Mouse (Mus musculus): Measurements from ENCODE around the gene Gabrb2.

Gabrb2 gene

DNA sequence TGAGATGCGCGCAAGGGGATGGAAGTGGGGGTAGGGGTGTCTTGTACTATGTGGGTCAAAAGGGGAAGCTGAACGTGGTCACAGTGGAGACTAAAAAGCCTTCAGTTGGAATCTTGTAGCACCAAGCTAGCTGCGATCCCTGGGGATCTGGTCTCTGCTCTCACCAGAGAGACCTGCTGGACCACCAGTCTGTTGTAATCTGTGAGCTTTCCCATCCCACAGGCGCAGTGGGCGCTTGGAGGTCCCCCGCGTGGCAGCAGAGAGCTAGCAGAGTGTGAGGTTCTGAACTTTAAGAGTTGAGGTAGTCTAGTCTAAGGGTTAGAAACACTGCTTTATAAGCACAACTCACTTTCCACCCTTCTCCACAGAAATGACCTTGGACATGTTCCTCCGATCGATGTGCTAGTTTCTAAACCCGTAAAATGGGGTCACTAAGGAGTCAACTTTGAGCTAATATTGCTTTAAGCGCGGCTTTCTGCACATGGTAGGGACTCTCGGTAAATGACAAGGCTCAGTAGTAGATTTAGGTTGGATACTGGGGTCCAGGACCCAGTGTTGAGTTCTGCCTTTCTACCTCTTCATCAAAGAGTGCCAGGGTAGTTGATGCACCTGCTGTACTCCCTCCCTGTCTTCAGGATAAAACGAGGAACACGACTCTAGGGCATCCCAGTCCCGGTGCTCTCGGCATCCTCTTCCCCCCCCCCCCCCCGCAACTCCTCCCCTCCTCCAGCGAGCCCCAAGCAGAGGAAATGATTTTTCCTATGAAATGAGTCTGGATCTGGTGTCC, at the start of gene Gabrb2:
Gene Gabrb2 (plus strand): TSS at position 762 of the 787 bp plus-strand sequence.
- no peak for DNase-seq (ENCODE audit: low spot score)

DNA sequence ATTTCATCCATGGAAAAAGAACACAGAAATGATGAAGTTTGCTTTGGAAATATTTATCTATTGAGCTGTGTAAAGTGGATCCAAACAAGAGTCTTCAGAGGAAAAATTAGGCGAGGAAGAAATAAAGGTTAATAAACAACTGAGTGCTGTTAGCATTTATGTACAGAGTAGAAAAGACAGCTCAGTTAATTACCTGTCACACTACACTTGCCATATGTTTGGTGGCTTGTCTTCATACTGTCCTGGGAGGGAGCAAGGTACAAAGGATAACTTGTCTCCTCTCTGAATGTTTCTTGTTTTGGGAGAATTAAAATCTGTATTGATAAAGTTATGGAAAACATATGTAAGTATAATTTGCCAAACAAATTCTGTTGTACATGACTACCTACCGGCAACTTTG, 40.6 kb upstream of the Gabrb2 start:
- no peak for DNase-seq (ENCODE audit: low spot score)

DNA sequence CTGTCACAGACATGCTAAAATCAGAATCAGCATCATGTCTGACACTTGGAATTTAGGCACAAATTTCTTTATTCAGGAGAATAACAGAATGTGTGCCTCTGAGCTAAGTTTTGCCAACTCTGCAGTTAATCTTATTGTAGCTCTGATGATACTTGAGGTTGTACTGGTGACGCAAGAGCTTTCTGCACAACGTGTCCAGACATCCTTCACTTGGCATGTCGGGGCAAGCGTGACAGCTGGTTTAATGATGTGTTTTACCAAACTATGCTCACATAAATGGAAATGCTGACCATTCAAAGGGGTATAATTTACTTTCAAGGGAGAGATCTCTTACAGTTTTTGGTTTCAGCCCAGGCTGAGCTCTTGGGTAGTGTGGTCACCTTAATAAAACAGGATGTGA, 33.1 kb upstream of the Gabrb2 start:
- no peak for DNase-seq (ENCODE audit: low spot score)

DNA sequence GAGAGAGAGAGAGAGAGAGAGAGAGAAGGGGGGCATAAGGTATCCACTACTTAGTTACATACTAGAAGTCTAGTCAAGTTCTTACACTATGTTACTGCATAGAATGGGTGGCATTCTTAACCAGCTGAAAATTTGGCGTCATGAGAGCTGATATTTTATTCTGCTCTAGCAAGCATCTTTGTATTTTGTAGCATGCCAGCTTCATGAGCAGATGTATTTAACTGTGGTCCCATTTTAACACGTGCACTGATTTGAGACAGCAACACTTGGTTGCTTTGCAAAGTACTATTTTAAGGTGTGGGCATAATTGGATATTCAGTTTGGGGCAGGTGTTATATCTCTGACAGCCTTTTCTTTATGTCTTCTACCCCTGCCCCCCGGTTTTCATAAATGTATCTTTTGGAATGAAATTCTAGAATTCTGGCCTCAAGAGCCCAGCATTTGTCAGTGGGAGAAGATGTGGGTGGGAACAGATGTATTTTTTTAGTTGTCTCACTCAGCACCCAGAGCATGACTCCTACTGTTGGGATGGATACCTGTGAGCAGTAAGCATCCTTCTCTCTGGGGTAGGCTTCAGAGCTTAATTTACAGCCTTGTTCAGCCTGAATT, 28.8 kb upstream of the Gabrb2 start:
- DNase-seq (ENCODE audit: low spot score) = peak; percentile 50

DNA sequence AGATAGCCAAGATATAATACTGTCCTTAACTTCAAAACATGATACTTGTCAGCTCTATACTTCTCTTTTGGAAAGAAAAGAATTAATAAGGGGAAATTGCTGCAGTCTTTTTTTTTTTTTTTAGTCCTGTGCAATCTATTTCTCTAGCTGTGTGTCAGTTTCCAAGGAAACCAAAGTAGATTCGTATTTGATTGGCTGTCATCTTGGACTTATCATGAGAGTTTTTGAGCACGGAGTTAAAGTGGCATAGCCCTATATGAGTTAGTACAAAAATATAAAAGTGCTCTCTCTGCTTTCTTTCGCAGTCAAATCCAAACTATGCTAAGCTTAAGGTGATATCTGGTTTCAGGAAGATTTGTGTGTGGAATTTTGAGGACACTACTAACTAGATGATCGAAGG, 26.1 kb upstream of the Gabrb2 start:
- DNase-seq (ENCODE audit: low spot score) = no peak

DNA sequence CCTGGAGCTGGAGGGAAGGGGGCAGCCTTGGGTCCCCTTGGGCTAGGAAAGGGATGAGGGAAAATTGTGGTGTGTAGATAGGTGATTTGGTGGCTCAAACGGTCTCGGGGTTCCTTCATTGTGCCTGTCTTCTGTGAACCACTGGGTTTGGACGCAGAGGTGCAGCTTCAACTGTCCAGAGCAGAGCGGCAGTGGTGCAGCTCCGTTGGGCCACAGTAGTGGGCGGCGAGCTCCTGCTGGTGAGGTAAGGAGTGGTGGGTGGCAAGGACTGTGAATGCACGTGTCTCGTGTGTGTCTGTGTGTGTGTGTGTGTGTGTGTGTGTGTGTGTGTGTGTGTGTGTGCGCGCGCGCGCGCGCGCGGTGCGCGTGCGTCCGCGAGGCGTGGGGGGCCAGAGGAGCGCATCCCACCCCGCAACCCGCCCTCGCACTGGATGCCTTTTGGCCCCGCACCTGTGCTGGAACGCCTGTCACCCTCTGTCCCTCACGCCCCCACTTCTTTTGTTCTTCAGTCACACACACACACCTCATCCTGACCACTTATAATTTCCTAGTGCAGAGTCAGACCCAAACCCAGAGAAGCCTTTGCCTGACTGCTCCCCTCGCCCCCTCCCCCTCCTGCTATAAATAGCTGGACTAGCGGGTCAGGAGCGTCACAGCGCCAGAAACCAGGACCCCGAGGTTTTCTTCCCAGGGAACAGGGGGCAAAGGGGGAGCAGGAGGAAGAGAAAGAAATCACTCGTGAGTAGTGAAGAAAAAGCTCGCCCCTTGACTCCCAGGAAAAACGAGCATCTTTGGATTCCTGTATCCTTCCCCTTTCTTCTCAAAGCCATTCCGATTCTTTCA, 455 bp downstream of the Gabrb2 start:
- peak; percentile 60 for DNase-seq (ENCODE audit: low spot score)

DNA sequence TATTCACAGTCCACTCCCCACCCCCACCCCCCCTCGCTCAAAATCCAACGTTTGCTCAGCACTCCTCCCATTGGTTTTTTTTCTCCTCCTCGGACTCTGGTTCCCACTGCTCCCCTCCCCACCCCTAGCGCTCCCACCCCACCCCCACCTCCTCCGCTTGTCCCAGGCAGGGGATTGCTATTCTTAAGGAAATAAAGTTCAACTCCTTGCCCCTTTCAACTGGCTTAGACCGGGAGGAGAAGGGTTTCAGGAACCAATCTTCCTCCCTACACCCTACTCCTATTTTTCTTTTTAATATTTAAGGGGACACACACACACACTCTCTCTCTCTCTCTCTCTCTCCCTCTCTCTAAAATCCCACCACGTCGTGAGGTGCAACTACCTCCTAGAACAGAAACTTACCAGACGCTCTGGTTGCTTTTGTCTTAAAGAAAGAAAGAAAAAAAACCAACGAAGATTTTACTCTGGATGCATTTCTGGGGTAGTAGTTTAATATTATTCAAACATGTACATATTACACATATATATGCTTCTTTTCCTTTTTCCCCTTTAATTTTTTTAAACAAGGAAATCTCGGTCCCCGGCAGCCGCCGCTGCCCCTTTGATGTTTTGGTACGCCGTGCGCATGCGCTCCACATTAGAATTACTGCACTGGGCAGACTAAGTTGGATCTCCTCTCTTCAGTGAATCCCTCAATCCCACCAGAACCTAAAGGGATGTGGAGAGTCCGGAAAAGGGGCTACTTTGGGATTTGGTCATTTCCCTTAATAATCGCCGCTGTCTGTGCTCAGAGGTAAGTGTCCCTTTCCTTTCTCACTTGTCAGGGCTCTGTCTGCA, 1.3 kb downstream of the Gabrb2 start:
- peak; percentile 66 for DNase-seq (ENCODE audit: low spot score)

DNA sequence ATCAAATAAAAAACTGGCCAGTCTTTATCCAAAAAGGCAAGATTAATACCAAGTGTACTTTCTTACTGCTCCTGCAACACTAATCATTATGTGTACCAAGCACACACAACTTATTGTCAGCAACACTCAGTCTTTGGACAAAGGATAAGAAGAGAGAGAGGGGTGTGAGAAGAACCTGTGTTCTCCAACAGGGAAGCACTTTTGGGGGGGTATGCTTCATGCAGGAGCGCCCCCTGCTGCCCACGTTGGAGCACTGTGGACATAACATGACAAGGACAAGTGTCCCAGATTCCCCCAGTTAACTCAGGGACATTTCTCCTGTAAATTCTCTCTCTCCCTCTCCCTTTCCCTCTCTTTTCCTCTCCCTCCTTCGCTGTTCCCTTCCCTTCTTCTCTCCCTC, 3.7 kb downstream of the Gabrb2 start:
- peak; percentile 46 for DNase-seq (ENCODE audit: low spot score)

DNA sequence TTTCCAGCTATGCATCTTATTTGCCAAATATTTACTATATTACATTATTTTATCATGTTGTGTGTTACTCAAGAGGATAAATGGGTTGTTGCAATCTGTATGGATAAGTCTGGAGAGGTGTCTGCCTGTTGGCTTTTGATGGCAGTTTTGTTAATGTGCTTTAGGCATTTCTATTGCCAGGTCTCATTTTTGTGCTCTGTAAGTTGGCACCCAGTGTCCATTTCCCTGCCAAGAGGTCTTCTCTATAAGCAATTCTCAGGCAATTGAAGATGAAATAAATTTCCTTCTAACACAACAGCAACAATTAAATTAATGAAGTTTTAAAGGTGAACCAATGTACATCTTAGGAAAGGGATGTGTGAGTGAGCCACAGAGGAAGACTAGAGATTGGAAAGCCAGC, 11.9 kb downstream of the Gabrb2 start:
- no peak for DNase-seq (ENCODE audit: low spot score)

DNA sequence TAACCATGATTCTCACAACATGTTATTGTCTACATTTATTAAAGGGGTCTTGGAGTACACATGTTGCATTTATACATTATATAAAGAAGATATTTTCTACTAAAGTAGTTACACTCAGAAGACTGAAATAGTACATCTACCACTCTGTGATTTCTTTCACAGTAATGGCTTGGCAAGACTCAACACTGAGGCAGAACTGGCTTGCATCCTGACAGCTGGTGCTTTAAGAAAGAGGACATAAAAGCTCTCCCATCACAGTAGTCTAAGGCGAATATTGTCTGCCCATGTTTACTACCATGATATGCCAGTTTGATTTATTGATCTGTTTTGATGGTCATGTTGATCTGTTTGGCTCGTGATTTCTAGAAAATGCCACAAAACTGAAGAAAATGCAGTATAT, 19.4 kb downstream of the Gabrb2 start:
- DNase-seq (ENCODE audit: low spot score) = no peak

DNA sequence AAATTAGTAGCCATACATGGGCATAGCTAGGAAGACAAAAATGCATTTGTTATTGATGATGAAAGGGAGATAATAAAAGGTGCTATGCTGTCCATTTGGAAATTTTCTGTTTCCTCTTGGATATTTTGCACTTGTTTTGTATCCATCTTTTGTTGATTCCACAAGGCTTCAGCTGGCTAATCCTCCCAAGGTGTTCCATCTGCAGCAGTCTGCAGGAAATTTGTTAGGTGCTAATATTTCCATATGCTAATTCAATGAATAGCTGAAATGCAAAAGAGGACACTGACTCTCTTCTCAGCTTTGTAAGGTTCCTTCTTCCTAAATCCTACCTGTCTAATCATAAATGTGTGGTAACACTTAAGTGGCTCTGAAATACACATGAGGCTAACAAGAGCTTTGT, 24.1 kb downstream of the Gabrb2 start:
- DNase-seq (ENCODE audit: low spot score) = no peak

DNA sequence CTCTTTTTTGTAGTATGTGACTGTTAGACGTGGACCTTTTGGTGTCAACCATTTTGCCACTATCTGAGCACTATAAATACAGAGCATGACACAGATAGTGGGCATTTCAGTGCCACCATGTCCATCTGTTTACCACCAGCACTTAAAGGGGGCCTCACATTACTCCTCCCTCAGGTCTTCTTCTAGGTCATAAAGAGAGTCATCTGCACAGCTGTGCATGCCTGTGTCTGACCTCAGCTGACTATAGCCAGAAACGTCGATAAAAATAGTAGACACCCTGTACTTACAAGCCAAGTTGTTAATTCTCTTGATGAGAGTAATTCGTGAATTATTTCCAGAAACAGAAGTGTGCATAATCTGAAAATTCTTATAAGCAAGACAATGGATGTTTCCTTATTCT, 29.4 kb downstream of the Gabrb2 start:
- no peak for DNase-seq (ENCODE audit: low spot score)

DNA sequence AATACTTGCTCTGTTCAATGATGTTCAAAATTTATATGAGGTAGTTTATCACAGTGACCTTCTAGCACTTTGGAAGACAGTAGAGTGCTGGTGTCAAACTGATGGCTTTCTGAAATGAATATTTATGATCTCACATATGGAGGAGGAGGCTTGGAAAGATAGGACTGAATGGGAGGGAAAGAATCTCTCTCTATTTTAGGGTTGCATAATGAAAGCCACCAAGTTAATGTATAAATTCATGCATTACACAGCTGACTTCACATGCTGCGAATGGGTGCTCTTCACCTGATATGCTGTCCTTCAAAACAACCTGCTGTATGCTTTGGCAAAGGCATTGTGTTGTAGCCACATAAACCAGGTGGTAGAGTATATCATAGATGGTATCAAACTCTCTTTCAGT, 44.6 kb downstream of the Gabrb2 start:
- DNase-seq (ENCODE audit: low spot score) = no peak

DNA sequence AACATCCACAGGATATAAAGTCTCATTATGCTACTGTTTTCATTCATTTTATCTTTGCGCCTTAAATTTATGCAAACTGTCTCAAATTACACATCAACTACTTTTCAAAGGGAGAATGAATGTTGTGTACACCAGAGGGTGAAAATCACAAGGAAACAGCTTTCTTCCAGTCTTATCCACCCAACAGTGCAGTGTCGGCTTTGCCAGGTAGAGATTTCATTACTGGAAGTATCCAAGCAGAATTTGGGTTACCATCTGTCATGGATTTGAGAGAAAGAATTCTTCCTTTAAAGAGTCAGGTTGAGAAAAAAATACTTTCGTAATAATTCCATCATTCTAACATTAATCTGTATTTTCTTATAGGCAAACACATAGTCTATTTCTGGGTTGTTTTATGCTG, 48.8 kb downstream of the Gabrb2 start:
- no peak for DNase-seq (ENCODE audit: low spot score)

DNA sequence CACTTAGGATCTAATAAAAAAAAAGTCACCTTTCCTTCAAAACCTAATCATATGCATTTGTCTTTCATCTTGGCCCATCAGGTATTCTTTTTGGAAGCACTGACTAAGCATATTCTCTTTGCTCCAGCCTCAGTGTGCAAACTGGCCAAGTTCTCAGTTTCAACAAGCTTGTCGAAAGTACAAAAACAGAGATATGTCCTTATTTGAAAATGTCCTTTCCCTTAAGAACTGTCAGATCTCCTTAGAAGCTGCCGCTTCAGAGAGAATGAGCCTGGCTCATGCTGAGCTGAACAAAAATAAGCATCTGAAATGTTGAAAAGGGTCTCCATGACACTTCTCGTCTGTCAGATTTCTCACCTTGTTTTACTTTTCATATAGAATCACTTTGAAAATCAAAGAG, 55.0 kb downstream of the Gabrb2 start:
- DNase-seq (ENCODE audit: low spot score) = no peak

DNA sequence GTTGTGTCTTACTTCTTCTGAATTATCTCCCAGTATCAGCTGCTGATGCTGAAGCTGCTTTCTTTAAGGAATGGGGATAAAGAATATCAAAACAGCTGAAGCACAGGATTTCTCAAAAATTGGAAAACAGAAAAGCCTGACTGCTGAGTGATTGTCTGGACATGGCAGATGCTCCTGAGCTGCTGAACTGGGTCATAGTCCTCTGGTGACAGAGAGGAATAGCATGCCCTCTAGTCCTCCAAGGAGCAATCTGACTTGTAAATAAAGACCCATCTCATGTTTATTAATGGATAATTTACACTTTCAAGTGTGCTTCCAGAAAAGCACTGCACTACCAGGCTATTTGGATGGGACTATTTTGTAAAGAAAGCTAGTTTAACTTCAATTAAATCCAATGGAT, 68.1 kb downstream of the Gabrb2 start:
- DNase-seq (ENCODE audit: low spot score) = no peak

DNA sequence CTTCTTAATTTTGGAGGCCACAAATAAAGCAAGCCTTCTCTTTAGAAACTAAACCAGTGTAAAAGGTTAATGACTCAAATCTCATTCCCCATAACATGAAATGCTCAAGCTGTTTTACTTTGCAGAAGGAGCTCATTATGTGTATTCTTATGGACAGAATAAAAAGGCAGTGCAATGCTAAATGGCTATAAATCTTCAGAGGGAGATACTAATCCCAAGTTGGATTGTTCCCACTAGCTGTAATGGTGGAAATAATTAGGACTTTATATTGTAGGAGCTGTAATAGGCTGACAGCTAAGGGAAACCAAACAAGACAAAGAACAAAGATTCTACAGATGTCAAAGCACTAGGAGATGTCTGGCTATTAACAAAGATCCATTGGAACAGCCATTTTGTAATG, 81.6 kb downstream of the Gabrb2 start:
- DNase-seq (ENCODE audit: low spot score) = no peak

DNA sequence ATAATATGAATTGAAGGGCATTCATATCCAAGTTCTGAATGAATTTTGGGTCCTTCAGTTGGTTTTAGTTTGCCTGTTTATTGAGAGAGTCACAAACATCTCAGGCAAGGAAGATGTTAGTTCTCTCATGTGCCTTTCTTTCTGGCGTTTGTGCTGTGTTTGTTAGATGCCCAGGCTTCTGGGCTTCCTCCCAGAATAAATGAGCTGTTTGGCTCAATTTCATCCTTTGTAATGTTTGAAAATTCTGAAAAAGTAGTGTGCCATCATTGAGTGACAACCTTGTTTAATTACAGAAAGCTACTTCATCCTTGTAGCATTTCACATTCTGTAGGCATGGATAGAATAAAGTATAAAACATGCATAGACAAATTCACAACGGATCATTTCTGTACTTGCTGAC, 85.9 kb downstream of the Gabrb2 start:
- DNase-seq (ENCODE audit: low spot score) = no peak

DNA sequence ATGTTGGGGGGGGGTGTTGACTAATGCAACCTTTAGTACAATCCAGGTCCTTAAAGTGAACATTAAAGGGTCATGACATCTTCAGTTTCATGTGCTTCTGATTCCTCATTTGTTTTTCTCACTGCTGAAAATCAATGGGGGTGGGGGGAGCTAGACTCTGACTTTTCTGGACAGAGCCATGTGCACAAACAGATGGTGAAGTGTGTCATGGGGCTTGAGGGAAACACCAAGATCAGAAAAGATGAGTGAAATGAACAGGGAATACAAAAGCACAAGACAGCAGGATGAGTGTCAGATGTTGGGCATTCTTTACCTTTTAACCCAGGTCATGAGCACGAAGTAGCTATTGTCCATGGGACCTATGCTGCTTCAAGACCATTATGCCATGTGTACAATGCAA, 86.4 kb downstream of the Gabrb2 start:
- no peak for DNase-seq (ENCODE audit: low spot score)

DNA sequence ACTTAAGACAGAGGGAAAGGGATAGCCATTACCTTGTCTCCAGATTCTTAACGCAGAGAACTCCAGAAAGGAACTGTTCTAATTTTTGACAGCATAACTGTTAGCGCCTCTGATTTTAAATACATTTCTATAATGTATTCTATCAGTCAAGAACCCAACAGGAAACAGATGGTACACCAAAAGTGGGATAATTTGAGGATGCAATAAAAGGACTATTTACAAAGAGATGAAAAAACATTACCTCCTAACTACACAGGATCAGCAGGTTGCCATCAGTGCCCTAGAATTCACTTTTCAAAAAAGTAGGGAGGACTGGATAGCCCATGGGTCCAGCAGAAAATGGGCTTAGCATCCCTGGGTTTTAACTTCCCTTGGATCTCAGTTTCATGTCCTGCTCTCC, 102.4 kb downstream of the Gabrb2 start:
- no peak for DNase-seq (ENCODE audit: low spot score)

DNA sequence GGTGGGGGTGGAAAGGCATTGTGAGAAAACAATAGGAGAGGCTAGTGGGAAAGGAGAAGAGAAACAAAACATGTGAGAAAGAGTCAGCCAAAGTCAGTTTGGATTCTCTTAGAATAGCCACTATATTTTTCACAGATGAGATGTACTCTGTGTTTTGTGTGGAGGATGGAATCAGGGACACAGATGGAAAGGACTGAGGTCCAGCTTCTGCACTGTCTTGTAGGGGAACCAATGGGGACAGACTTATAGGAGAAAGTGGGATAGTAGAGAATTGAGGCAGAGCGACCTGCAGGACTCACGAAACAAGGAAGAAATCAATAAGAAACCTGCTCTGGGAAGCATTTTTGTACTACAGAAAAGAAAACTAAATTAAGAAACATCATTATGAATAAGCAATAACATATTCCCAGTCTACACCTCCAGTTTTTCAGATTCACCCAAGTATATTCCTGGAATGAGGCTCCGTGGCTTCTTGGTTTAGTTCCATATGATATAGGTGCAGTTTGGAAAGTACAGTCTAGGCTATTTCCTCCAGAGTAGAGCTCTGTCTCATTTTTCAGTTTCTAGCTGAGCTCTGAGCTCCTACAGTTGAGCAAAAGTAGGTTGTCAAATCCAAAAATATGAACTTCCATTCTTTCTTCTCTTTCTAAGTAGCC, 108.8 kb downstream of the Gabrb2 start:
- no peak for DNase-seq (ENCODE audit: low spot score)

DNA sequence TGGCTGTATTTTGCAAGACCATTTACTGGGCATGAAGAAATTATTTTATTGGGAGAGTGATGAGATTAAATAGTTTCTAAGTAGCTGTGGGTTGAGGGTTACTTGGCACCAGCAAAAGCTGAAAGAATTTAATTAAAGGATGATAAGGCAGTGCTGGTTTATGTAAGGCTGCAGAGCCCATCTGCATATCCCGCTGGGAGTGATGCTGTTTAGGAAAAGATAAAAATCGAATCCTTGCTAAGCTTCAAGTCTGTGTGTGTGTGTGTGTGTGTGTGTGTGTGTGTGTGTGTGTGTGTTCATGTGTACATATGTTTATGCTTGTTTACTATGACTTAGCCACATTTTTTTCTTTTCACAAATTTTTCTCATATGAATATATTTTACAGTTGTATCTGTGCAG, 113.0 kb downstream of the Gabrb2 start:
- no peak for DNase-seq (ENCODE audit: low spot score)
